Comparison of ENCODE assay signal across 29 mouse cellular contexts in genomic region chr6:101904234-101905028, GRCm38 (mm10).
DNase-seq lines count a peak whose midpoint lies in the region; ATAC-seq and TF ChIP-seq lines count a peak whose summit lies in the region.
"Had no signal": no experiment of that assay in that cellular context is flagged by ENCODE, and none has a peak within 500 bp of the region (broad histone marks: within the 10 kb centered on the region; RNA-seq: fewer than 3 reads in every experiment).

No protein-coding gene starts in this region.

- no peak for TF ChIP-seq POLR2A in cerebellum, adult 2 months (IDR thresholded peaks at IDR 0.05; ENCODE audit: borderline replicate concordance, insufficient read depth, low read length)

- H3K4me3 ChIP-seq in lung, embryonic 14.5 days (ENCODE audit: low read depth, low read length): no peak overlapping the region
- no peak overlapping the region for H3K4me3 ChIP-seq in lung, postnatal 0 days (ENCODE audit: low read depth, low read length)
- H3K4me3 ChIP-seq in stomach, embryonic 15.5 days (replicated peaks): no peak overlapping the region
- H3K4me3 ChIP-seq in cerebellum, adult 2 months (replicated peaks; ENCODE audit: insufficient read depth, low read depth, low read length): no peak overlapping the region
- H3K4me3 ChIP-seq: forebrain, embryonic 10.5 days; heart, embryonic 12.5 days; heart, embryonic 15.5 days; hindbrain, embryonic 10.5 days; hindbrain, embryonic 13.5 days had no signal

- no peak for TF ChIP-seq CTCF in lung, embryonic 14.5 days (IDR thresholded peaks at IDR 0.05; ENCODE audit: low read depth)
- TF ChIP-seq CTCF in lung, postnatal 0 days (IDR thresholded peaks at IDR 0.05): no peak
- no peak for TF ChIP-seq CTCF in cerebellum, adult 2 months (IDR thresholded peaks at IDR 0.05; ENCODE audit: borderline replicate concordance, insufficient read depth, low read depth, low read length)

- no peaks in the 10 kb centered on the region for H3K27me3 ChIP-seq in lung, embryonic 14.5 days (ENCODE audit: insufficient read depth, low read length)
- no peaks in the 10 kb centered on the region for H3K27me3 ChIP-seq in lung, postnatal 0 days (replicated peaks; ENCODE audit: insufficient read depth, low read length)
- H3K27me3 ChIP-seq in stomach, embryonic 15.5 days (replicated peaks): no peaks in the 10 kb centered on the region
- no peaks in the 10 kb centered on the region for H3K27me3 ChIP-seq in cerebellum, adult 2 months (ENCODE audit: control insufficient read depth, insufficient read depth, low read length)
- H3K27me3 ChIP-seq: CH12.LX; heart, embryonic 12.5 days; heart, embryonic 15.5 days; hindbrain, embryonic 13.5 days; Patski had no signal

- TF ChIP-seq EP300 in lung, postnatal 0 days (IDR thresholded peaks at IDR 0.05): no peak

- no peak overlapping the region for H3K9ac ChIP-seq in lung, embryonic 14.5 days
- no peak overlapping the region for H3K9ac ChIP-seq in lung, postnatal 0 days (replicated peaks; ENCODE audit: low read depth)
- no peak overlapping the region for H3K9ac ChIP-seq in stomach, embryonic 15.5 days
- H3K9ac ChIP-seq: heart, embryonic 12.5 days; heart, embryonic 15.5 days; hindbrain, embryonic 13.5 days had no signal

- H3K9me3 ChIP-seq in lung, embryonic 14.5 days (ENCODE audit: low read depth, low read length): no peaks in the 10 kb centered on the region
- no peaks in the 10 kb centered on the region for H3K9me3 ChIP-seq in lung, postnatal 0 days (ENCODE audit: low read length)
- no peaks in the 10 kb centered on the region for H3K9me3 ChIP-seq in stomach, embryonic 15.5 days
- H3K9me3 ChIP-seq: forebrain, embryonic 10.5 days; G1E; heart, embryonic 12.5 days; heart, embryonic 15.5 days; hindbrain, embryonic 10.5 days; hindbrain, embryonic 13.5 days had no signal

- peak; percentile 56 for DNase-seq in lung, embryonic 14.5 days
- DNase-seq in lung, postnatal 14 days: no peak
- DNase-seq in lung, postnatal 0 days (ENCODE audit: low spot score): peak; percentile 51
- no peak for DNase-seq in lung, postnatal 10 days
- no peak for DNase-seq in cerebellum, adult 2 months
- DNase-seq in embryo, embryonic 9.5 days (ENCODE audit: extremely low spot score): no peak
- DNase-seq: adrenal gland, postnatal 10 days; adrenal gland, postnatal 36 days; B cell, adult 2 months; cerebellum, adult 11 months; cerebellum, adult 8-10 months; cerebellum, postnatal 10 days; cerebellum, postnatal 36 days; embryo, embryonic 11 days; gastrocnemius, postnatal 25 days; heart, adult 18-20 months; heart, postnatal 10 days; heart, postnatal 36 days had no signal

- no peaks in the 10 kb centered on the region for H3K4me1 ChIP-seq in lung, embryonic 14.5 days (ENCODE audit: insufficient read depth)
- no peaks in the 10 kb centered on the region for H3K4me1 ChIP-seq in lung, postnatal 0 days (ENCODE audit: insufficient read depth, low read depth, low read length)
- H3K4me1 ChIP-seq in stomach, embryonic 15.5 days: no peaks in the 10 kb centered on the region
- no peaks in the 10 kb centered on the region for H3K4me1 ChIP-seq in cerebellum, adult 2 months (ENCODE audit: control insufficient read depth, insufficient read depth, low read length)
- H3K4me1 ChIP-seq: forebrain, embryonic 10.5 days; heart, embryonic 12.5 days; heart, embryonic 15.5 days; hindbrain, embryonic 10.5 days; hindbrain, embryonic 13.5 days had no signal

- WGBS in lung, embryonic 14.5 days: 28% methylated on average over 2 of the region's 2 CpGs
- 24% methylated on average over 2 of the region's 2 CpGs for WGBS in lung, postnatal 0 days
- WGBS in stomach, embryonic 15.5 days: 27% methylated on average over 2 of the region's 2 CpGs
- 74% methylated on average over 2 of the region's 2 CpGs for WGBS in cerebellum, adult 2 months

- no peak overlapping the region for H3K27ac ChIP-seq in lung, embryonic 14.5 days (ENCODE audit: low read depth)
- no peak overlapping the region for H3K27ac ChIP-seq in lung, postnatal 0 days (ENCODE audit: low read length)
- H3K27ac ChIP-seq in stomach, embryonic 15.5 days: no peak overlapping the region
- H3K27ac ChIP-seq in cerebellum, adult 2 months (ENCODE audit: insufficient read depth, low read length): no peak overlapping the region
- H3K27ac ChIP-seq: forebrain, embryonic 10.5 days; heart, embryonic 15.5 days; hindbrain, embryonic 10.5 days; hindbrain, embryonic 13.5 days had no signal

- H3K36me3 ChIP-seq in lung, embryonic 14.5 days (ENCODE audit: insufficient read depth): no peaks in the 10 kb centered on the region
- H3K36me3 ChIP-seq in lung, postnatal 0 days (ENCODE audit: insufficient read depth, low read length): no peaks in the 10 kb centered on the region
- H3K36me3 ChIP-seq in stomach, embryonic 15.5 days: no peaks in the 10 kb centered on the region
- H3K36me3 ChIP-seq: forebrain, embryonic 10.5 days; G1E; heart, embryonic 12.5 days; heart, embryonic 15.5 days; hindbrain, embryonic 10.5 days; hindbrain, embryonic 13.5 days had no signal

- ATAC-seq in lung, embryonic 14.5 days (ENCODE audit: insufficient read depth): peak; percentile 90
- peak; percentile 57 for ATAC-seq in lung, postnatal 0 days
- ATAC-seq in stomach, embryonic 15.5 days (ENCODE audit: insufficient read depth, low FRiP score, low read depth): peak; percentile 65; the same call in 1 of the 2 replicates
- ATAC-seq: forebrain, embryonic 14.5 days; hindbrain, embryonic 16.5 days; Patski had no signal

- H3K4me2 ChIP-seq in lung, embryonic 14.5 days: no peak overlapping the region
- H3K4me2 ChIP-seq in lung, postnatal 0 days (replicated peaks; ENCODE audit: low read depth, low read length): no peak overlapping the region
- H3K4me2 ChIP-seq in stomach, embryonic 15.5 days: no peak overlapping the region
- H3K4me2 ChIP-seq: heart, embryonic 12.5 days; heart, embryonic 15.5 days; hindbrain, embryonic 13.5 days had no signal

Comparison
In these comparisons a context has a peak if more than half of its experiments do, and no peak if none do; other contexts are left out.
1. DNase-seq: peak in lung, embryonic 14.5 days (single experiment) and lung, postnatal 0 days (single experiment); none in lung, postnatal 14 days (single experiment), lung, postnatal 10 days (single experiment), cerebellum, adult 2 months (0 of 2) and embryo, embryonic 9.5 days (single experiment).
2. Peak in every context shown above with its lines, with median percentiles within 50 percentile points of each other: ATAC-seq.